Mouse (Mus musculus): ENCODE measurements at regions not wholly inside any gene's neighbourhood (a gene's known extent, or its start where the extent isn't known, plus 50 kb on each side); places are given as distances from the start of the nearest gene placed in this dataset.

DNA sequence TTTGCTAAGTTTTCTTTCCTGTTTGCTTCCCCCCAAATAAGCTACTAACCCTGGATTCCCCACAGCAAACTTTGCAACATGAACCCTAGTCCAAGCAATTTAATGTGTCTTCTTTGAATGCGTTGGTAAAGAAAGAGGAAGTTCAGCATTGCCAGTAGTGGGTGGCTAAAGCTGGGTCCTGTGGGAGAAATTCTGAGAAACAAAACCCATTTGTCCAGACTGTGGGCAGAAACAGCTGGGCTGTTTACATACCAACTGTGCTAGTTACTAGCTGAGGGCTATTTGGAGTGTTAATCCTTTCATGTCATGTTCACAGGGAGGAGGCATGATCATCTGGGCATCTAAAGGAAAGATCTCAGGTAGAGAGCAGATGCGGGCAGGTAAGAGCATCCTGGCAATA is 51.8 kb upstream of the 1190002N15Rik start:
- no peak overlapping the region for H3K4me2 ChIP-seq (ENCODE audit: low read depth)
- no peak overlapping the region for H3K27ac ChIP-seq
- ATAC-seq (ENCODE audit: insufficient read depth) (no peak), DNase-seq (ENCODE audit: low read depth in 3 of 3, low spot score in 3 of 3) (no peak)
- H3K9ac ChIP-seq (replicated peaks): no peak overlapping the region
- TF ChIP-seq CTCF (IDR thresholded peaks at IDR 0.05; ENCODE audit: low read depth) (no peak), EP300 (IDR thresholded peaks at IDR 0.05; ENCODE audit: low read depth) (no peak)
- WGBS (ENCODE audit: insufficient replicate concordance): 46% methylated on average over 2 of the region's 2 CpGs
- H3K27me3 ChIP-seq (ENCODE audit: control insufficient read depth, insufficient read depth, low read length): no peaks in the 10 kb centered on the region
- no peak overlapping the region for H3K4me3 ChIP-seq (ENCODE audit: insufficient read depth in 1 of 2, low read depth in 2 of 2, low read length in 2 of 2)
- no peaks in the 10 kb centered on the region for H3K36me3 ChIP-seq (replicated peaks; ENCODE audit: control insufficient read depth, insufficient read depth, low read depth)
- no peaks in the 10 kb centered on the region for H3K4me1 ChIP-seq (replicated peaks; ENCODE audit: control insufficient read depth in 2 of 2, insufficient read depth in 2 of 2, low read length in 1 of 2)
- H3K9me3 ChIP-seq (ENCODE audit: control insufficient read depth, low read length): no peaks in the 10 kb centered on the region

DNA sequence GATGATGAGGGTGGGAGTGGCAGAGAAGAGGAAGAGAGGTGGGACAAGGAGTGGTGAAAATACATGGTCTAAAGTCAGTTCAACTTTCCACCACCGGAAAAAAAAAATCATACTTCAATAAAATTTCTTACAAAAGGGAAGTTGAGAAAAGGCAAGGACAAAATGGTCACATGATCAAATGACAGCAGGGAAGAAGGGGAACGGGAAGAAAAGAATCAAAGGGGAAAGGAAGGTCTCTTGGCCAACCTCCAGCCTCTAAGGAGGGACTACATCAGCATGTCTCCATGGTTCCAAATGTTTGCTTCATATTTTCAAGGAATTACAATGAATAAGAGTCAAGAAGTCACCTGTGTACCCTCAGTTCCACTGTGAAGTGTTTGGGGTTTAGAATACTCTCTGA is 64.7 kb upstream of the Slc9a9 start:
- peaks cover 0 to 3% of the 10 kb centered on the region in 2 experiments; a peak in 2 of 4 replicates for H3K4me1 ChIP-seq (replicated peaks; ENCODE audit: control insufficient read depth in 2 of 2, insufficient read depth in 2 of 2, low read length in 1 of 2)
- no peak overlapping the region for H3K4me2 ChIP-seq (ENCODE audit: low read depth)
- no peak overlapping the region for H3K27ac ChIP-seq
- no peak overlapping the region for H3K9ac ChIP-seq (replicated peaks)
- DNase-seq (ENCODE audit: low read depth in 3 of 3, low spot score in 3 of 3) (no peak), ATAC-seq (ENCODE audit: insufficient read depth) (no peak)
- H3K27me3 ChIP-seq (ENCODE audit: control insufficient read depth, insufficient read depth, low read length): no peaks in the 10 kb centered on the region
- no peaks in the 10 kb centered on the region for H3K9me3 ChIP-seq (ENCODE audit: control insufficient read depth, low read length)
- H3K4me3 ChIP-seq (ENCODE audit: insufficient read depth in 1 of 2, low read depth in 2 of 2, low read length in 2 of 2): no peak overlapping the region
- TF ChIP-seq CTCF (IDR thresholded peaks at IDR 0.05; ENCODE audit: low read depth) (no peak), EP300 (IDR thresholded peaks at IDR 0.05; ENCODE audit: low read depth) (no peak)
- no peaks in the 10 kb centered on the region for H3K36me3 ChIP-seq (replicated peaks; ENCODE audit: control insufficient read depth, insufficient read depth, low read depth)
- 50% methylated on average over 2 of the region's 2 CpGs for WGBS (ENCODE audit: insufficient replicate concordance)

DNA sequence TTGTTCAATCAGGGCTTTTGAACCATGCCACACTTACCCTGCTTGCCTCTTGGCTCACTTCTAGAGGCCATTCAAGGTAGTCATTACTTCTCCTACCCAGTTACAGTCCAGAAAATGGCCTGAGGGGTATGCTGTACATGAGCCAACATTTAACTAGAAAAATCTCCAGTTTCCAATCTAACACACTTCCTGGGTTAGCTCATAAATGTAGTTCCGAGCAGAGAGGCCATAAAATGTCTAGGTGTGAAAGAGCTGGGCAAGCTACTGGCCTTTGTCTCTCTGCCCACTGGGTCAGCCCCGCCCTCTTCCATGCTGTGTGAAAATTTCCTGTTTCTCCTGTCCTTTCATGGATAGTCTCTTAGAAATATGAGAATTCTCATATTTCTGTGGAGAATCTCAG is 63.3 kb upstream of the Slc9a9 start:
- Histone ChIP-seq H3K4me1 (replicated peaks; ENCODE audit: control insufficient read depth in 2 of 2, insufficient read depth in 2 of 2, low read length in 1 of 2) (peaks cover 0 to 3% of the 10 kb centered on the region in 2 experiments; a peak in 2 of 4 replicates), H3K4me3 (ENCODE audit: insufficient read depth in 1 of 2, low read depth in 2 of 2, low read length in 2 of 2) (no peak overlapping the region), H3K27ac (no peak overlapping the region), H3K9ac (replicated peaks) (no peak overlapping the region), H3K36me3 (replicated peaks; ENCODE audit: control insufficient read depth, insufficient read depth, low read depth) (no peaks in the 10 kb centered on the region), H3K9me3 (ENCODE audit: control insufficient read depth, low read length) (no peaks in the 10 kb centered on the region), H3K27me3 (ENCODE audit: control insufficient read depth, insufficient read depth, low read length) (no peaks in the 10 kb centered on the region), H3K4me2 (ENCODE audit: low read depth) (no peak overlapping the region)
- no peak for ATAC-seq (ENCODE audit: insufficient read depth)
- DNase-seq (ENCODE audit: low read depth in 3 of 3, low spot score in 3 of 3): no peak
- 68% methylated on average over 2 of the region's 2 CpGs for WGBS (ENCODE audit: insufficient replicate concordance)
- TF ChIP-seq CTCF (IDR thresholded peaks at IDR 0.05; ENCODE audit: low read depth) (no peak), EP300 (IDR thresholded peaks at IDR 0.05; ENCODE audit: low read depth) (no peak)

DNA sequence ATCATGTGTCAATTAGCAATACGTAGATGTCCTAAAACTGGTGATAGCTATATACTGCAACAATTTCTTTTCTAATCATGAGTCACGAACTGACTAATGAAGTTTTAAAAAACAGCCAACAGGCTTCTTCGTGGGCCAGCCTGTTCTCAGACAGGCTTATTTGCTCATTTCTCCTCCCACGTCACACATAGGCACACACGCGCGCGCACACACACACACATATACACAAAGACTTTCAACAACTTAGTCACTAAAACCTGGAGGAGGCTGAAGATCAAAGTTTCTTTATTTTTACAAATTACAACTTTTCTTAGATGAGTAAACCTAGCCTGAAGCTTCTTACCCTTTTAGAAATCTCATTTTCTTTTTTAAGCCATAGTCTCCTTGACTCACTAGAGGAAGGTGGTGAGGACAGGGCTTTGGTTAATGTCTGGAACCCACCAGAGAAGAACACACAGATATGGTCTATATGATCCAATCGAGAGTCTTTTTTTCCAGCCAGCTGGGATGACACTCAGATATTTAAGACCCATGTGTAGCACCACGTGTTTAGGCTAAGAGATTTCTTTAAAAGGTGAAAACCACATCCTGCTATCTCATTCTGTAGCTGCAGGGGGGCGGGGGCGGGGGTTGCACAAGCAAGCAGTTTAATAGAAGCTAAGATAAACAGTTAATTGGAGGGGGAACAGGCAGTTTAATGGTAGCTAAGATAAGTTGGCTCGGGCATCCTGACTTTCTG is 62.5 kb upstream of the Slc9a9 start:
- ATAC-seq (ENCODE audit: insufficient read depth) (peak; percentile 69), DNase-seq (ENCODE audit: low read depth in 3 of 3, low spot score in 3 of 3) (no peak)
- Histone ChIP-seq H3K4me3 (ENCODE audit: insufficient read depth in 1 of 2, low read depth in 2 of 2, low read length in 2 of 2) (no peak overlapping the region), H3K9ac (replicated peaks) (no peak overlapping the region), H3K4me1 (replicated peaks; ENCODE audit: control insufficient read depth in 2 of 2, insufficient read depth in 2 of 2, low read length in 1 of 2) (peaks cover 0 to 3% of the 10 kb centered on the region in 2 experiments; a peak in 2 of 4 replicates), H3K36me3 (replicated peaks; ENCODE audit: control insufficient read depth, insufficient read depth, low read depth) (no peaks in the 10 kb centered on the region), H3K27ac (no peak overlapping the region), H3K4me2 (ENCODE audit: low read depth) (no peak overlapping the region), H3K27me3 (ENCODE audit: control insufficient read depth, insufficient read depth, low read length) (no peaks in the 10 kb centered on the region), H3K9me3 (ENCODE audit: control insufficient read depth, low read length) (no peaks in the 10 kb centered on the region)
- TF ChIP-seq EP300 (IDR thresholded peaks at IDR 0.05; ENCODE audit: low read depth): peak; percentile 43; the same call in 1 of the 2 replicates
- TF ChIP-seq CTCF (IDR thresholded peaks at IDR 0.05; ENCODE audit: low read depth): no peak
- 53% methylated on average over 13 of the region's 13 CpGs for WGBS (ENCODE audit: insufficient replicate concordance)

DNA sequence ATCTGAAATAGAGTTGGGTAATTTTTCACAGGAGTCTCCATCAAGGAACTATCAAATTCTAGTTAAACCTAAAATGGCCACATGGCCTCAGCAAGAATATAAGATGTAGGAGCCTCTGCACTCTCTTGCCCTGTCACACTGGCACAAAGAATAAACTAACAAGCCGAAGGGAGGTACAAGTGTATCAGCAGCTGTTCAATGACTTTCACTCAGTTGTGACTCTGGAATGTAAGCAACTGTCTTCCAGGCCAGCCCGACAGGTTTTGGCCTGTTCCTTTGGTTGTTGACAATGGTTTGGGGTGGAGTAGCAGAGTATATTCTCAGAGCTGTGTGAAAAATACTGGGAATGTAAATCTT is 62.0 kb upstream of the Slc9a9 start:
- DNase-seq (ENCODE audit: low read depth in 3 of 3, low spot score in 3 of 3) (no peak), ATAC-seq (ENCODE audit: insufficient read depth) (no peak; the same call in 1 of the 2 replicates)
- WGBS (ENCODE audit: insufficient replicate concordance): 40% methylated on average over 2 of the region's 2 CpGs

More for the DNA sequence above, 62.0 kb upstream of the Slc9a9 start:
- TF ChIP-seq CTCF (IDR thresholded peaks at IDR 0.05; ENCODE audit: low read depth) (no peak), EP300 (IDR thresholded peaks at IDR 0.05; ENCODE audit: low read depth) (no peak)
- H3K9me3 ChIP-seq (ENCODE audit: control insufficient read depth, low read length): no peaks in the 10 kb centered on the region
- no peaks in the 10 kb centered on the region for H3K36me3 ChIP-seq (replicated peaks; ENCODE audit: control insufficient read depth, insufficient read depth, low read depth)
- no peak overlapping the region for H3K4me3 ChIP-seq (ENCODE audit: insufficient read depth in 1 of 2, low read depth in 2 of 2, low read length in 2 of 2)
- peaks cover 0 to 3% of the 10 kb centered on the region in 2 experiments; a peak in 2 of 4 replicates for H3K4me1 ChIP-seq (replicated peaks; ENCODE audit: control insufficient read depth in 2 of 2, insufficient read depth in 2 of 2, low read length in 1 of 2)
- no peak overlapping the region for H3K9ac ChIP-seq (replicated peaks)
- H3K27me3 ChIP-seq (ENCODE audit: control insufficient read depth, insufficient read depth, low read length): no peaks in the 10 kb centered on the region
- H3K4me2 ChIP-seq (ENCODE audit: low read depth): no peak overlapping the region
- H3K27ac ChIP-seq: no peak overlapping the region
